Mouse (Mus musculus) brain, embryonic 18.5 days (tissue): Measurements from ENCODE around the gene Imp4.
"Not testable (repeated sequence)": the region's sequence is repeated elsewhere in the genome, so short reads cannot be mapped to it uniquely, and the experiment has no call there.

Experiments used
- DNase-seq: peaks from one replicate; pipeline ENCODE4 v3.0.0-alpha.2; 2012; ENCODE audit warnings: low read depth, low spot score

The Imp4 gene

GRCm38 (mm10) chr1:34439215-34439960 is at the start of gene Imp4, which contains the start of gene Ccdc115:
Gene Imp4 (plus strand): TSS chr1:34439851.
Gene Ccdc115 (minus strand): TSS chr1:34439672.
- peak; percentile 99 for DNase-seq

GRCm38 (mm10) chr1:34396321-34396720 is 43.3 kb upstream of the Imp4 start:
- no peak for DNase-seq

- no peak for DNase-seq
Measured at GRCm38 (mm10) chr1:34399182-34399953, 40.3 kb upstream of the Imp4 start.

GRCm38 (mm10) chr1:34428466-34428865 is 11.2 kb upstream of the Imp4 start:
- no peak for DNase-seq

- no peak for DNase-seq
Measured at GRCm38 (mm10) chr1:34429281-34429680, 10.4 kb upstream of the Imp4 start.

- no peak for DNase-seq
Measured at GRCm38 (mm10) chr1:34430981-34431380, 8.7 kb upstream of the Imp4 start.

GRCm38 (mm10) chr1:34431431-34431830 is 8.2 kb upstream of the Imp4 start:
- no peak for DNase-seq

- peak; percentile 2 for DNase-seq
Measured at GRCm38 (mm10) chr1:34432411-34432775, 7.3 kb upstream of the Imp4 start.

GRCm38 (mm10) chr1:34432776-34433481 is 6.7 kb upstream of the Imp4 start:
- DNase-seq: peak; percentile 16

- peak; percentile 3 for DNase-seq
Measured at GRCm38 (mm10) chr1:34433891-34434521, 5.6 kb upstream of the Imp4 start.

GRCm38 (mm10) chr1:34434660-34435160 is 4.9 kb upstream of the Imp4 start:
- peak; percentile 83 for DNase-seq

GRCm38 (mm10) chr1:34435371-34436120 is 4.1 kb upstream of the Imp4 start:
- no peak for DNase-seq

GRCm38 (mm10) chr1:34436374-34436773 is 3.3 kb upstream of the Imp4 start:
- no peak for DNase-seq

- not testable (repeated sequence) for DNase-seq
Measured at GRCm38 (mm10) chr1:34437366-34437765, 2.3 kb upstream of the Imp4 start.

- DNase-seq: no peak
Measured at GRCm38 (mm10) chr1:34438381-34439051, 1.1 kb upstream of the Imp4 start.

- DNase-seq: no peak
Measured at GRCm38 (mm10) chr1:34439961-34440630, 445 bp downstream of the Imp4 start.

- no peak for DNase-seq
Measured at GRCm38 (mm10) chr1:34443124-34443523, 3.5 kb downstream of the Imp4 start.

GRCm38 (mm10) chr1:34458431-34458830 is 18.8 kb downstream of the Imp4 start:
- no peak for DNase-seq

- DNase-seq: peak; percentile 57
Measured at GRCm38 (mm10) chr1:34459284-34460060, 19.8 kb downstream of the Imp4 start, which contains the start of gene Ptpn18. Gene Ptpn18 (plus strand): TSS chr1:34459762.
